Mouse (Mus musculus): ENCODE data around the gene March6.

GRCm38 (mm10) chr15:31417796-31418685 lies 112.8 kb downstream of the March6 start:
- TF ChIP-seq CTCF (IDR thresholded peaks at IDR 0.05; ENCODE audit: low read depth) (no peak), EP300 (optimal IDR thresholded peaks at IDR 0.05) (no peak)
